Mouse (Mus musculus) spleen, adult 2 months (tissue): Measurements from ENCODE around the gene Hist1h4h. TPM values are rescaled to one million over a fixed set of nuclear protein-coding genes. Genes with fewer than 3 reads are reported as not detected.
A peak's percentile ranks its signal among the peaks of the same experiment; 100 is the strongest.
"Not testable (repeated sequence)": the region's sequence is repeated elsewhere in the genome, so short reads cannot be mapped to it uniquely, and the experiment has no call there.

Experiments
- DNase-seq, 2 experiments: peaks; one replicate each; pipeline versions ENCODE4 v3.0.0 to v3.0.0-alpha.2; 2012 to 2021; ENCODE audit warnings: low spot score in 2 of 2, low read depth in 1 of 2
- H3K27ac ChIP-seq: fragments of 200-500 bp; 2 replicates; pipeline ENCODE4 v1.5.1; 2012; ENCODE audit warnings: low read length, inconsistent platforms; ENCODE audit not compliant: insufficient read depth
- H3K27me3 ChIP-seq: fragments of 200-500 bp; 2 replicates; pipeline ENCODE4 v1.6.1; 2012; ENCODE audit warnings: mild to moderate bottlenecking, moderate library complexity, low read length, inconsistent platforms; ENCODE audit not compliant: control insufficient read depth, insufficient read depth
- H3K36me3 ChIP-seq: fragments of 200-500 bp; 2 replicates; pipeline ENCODE4 v1.6.1; 2012; ENCODE audit warnings: mild to moderate bottlenecking, low read length, inconsistent platforms; ENCODE audit not compliant: control insufficient read depth, insufficient read depth
- H3K4me1 ChIP-seq: fragments of 200-500 bp; 2 replicates; pipeline ENCODE4 v1.6.1; 2011; ENCODE audit warnings: inconsistent platforms; ENCODE audit not compliant: control insufficient read depth, insufficient read depth, insufficient read length
- H3K4me3 ChIP-seq: fragments of 200-500 bp; 2 replicates; pipeline ENCODE4 v1.5.1; 2011; ENCODE audit warnings: mild to moderate bottlenecking, inconsistent platforms; ENCODE audit not compliant: insufficient read depth, insufficient read length; ENCODE audit errors: extremely low read depth
- CTCF ChIP-seq: fragments of 200-500 bp; IDR thresholded peaks from 2 replicates; pipeline ENCODE4 v1.5.1; 2011; ENCODE audit warnings: mild to moderate bottlenecking, inconsistent platforms; ENCODE audit not compliant: insufficient read depth, insufficient read length, insufficient replicate concordance; ENCODE audit errors: extremely low read depth
- POLR2A ChIP-seq: fragments of 200-500 bp; IDR thresholded peaks from 2 replicates; pipeline ENCODE4 v1.6.1; 2011; ENCODE audit warnings: low read depth, low read length, inconsistent platforms
- WGBS: fragments of 180-500 bp; shearing (Covaris S2); methylation state at CpG from one replicate; pipeline ENCODE4 v1.1.7; 2018; 5-methylcytosine and 5-hydroxymethylcytosine counted together
- polyA plus RNA-seq: library from polyadenylated mRNA; depleted of rRNA; stranded (reverse); fragments of >200 nt; gene quantifications from 2 replicates; pipeline ENCODE4 v1.2.3, GENCODE M21; 2012

Hist1h4h gene
- polyA plus RNA-seq, 1 experiment = 26.5 TPM

DNA sequence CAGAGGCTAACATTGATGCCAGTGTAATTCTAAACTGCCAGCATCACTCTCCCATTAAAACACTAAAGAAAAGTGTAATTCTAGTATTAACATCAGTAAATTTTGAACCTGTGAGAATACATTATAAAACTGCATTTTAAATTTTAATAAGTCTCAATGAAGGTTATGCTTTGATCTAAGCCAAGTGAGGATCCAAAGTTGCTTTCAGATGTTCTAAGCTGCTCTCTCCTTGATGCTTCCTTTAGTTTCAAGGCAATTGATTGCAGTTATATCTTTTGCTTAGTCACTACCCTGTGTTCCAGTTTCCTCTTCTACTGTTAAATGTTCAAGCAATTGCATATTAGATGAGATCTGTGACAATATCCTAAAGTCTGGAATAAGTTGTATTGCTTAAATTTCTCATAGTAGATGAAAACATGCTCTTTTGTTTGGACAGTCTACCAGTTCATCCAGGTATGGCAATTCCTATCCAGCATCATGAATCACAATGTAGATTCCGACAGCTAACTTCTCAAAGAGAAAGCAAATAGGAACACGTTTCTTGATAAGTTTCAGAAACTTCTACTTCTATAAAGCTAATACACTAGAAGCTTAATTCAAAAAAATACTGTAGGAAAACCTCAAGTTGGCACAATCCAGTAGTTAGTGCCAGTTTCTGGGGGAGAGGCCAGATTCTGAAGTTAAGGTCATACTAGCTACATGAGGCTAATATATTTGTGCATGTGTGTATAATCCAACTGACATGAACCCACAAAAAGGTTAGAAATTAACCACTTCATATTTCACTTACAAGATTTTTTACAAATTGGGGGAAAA is 41.6 kb downstream of the Hist1h4h start:
- 32% methylated on average over 2 of the region's 2 CpGs for WGBS
- no peak overlapping the region for H3K27ac ChIP-seq
- H3K4me3 ChIP-seq = peak overlapping the region; percentile 30; the same call in 1 of the 2 replicates
- no peak for DNase-seq
- TF ChIP-seq CTCF = no peak
- TF ChIP-seq POLR2A = no peak
- H3K4me1 ChIP-seq = peaks cover 2% of the 10 kb centered on the region; the same call in 1 of the 2 replicates
- no peaks in the 10 kb centered on the region for H3K27me3 ChIP-seq
- H3K36me3 ChIP-seq = no peaks in the 10 kb centered on the region

DNA sequence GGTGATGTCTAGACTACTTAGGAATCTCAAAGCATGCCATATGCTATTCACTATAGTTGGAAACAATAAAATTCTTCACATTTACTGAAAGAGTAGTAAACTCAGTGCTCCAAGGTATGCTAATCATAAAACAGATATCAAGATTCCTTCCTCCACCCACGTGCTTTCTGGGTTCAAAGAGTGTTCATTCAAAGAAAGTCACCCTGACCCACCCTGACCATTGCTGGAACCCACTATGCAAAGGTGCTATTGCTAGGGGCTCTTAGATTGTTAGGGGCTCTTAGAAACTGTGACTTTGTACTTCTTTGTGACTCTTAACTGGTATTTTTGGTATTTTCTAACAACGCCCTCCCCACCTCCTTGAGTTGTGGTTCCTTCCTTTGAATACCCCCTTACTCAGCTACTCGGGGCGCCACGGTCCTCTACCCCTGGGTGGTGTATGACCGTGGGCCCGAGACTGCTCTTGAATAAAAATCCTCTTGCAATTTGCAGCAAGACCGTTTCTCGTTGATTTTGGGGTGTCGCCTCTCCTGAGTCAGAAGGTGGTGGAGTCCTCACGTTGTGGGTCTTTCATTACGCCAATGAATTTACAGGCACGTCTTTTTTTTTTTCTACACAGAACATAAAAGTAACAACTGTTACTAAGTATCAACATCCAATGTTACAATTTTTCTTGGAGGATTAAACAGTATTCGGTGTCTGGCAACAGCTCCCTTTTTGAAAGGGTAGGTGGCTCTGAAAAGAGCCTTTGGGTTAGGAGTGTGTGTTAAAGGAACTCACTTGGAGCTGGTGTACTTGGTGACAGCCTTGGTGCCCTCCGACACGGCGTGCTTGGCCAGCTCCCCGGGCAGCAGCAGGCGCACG is 42.4 kb downstream of the Hist1h4h start:
- not testable (repeated sequence) for H3K27me3 ChIP-seq, H3K36me3 ChIP-seq, H3K4me1 ChIP-seq, DNase-seq
- peak overlapping the region; percentile 95 for H3K27ac ChIP-seq
- 6% methylated on average over 20 of the region's 20 CpGs for WGBS
- peak overlapping the region; percentile 33; the same call in 1 of the 2 replicates for H3K4me3 ChIP-seq

DNA sequence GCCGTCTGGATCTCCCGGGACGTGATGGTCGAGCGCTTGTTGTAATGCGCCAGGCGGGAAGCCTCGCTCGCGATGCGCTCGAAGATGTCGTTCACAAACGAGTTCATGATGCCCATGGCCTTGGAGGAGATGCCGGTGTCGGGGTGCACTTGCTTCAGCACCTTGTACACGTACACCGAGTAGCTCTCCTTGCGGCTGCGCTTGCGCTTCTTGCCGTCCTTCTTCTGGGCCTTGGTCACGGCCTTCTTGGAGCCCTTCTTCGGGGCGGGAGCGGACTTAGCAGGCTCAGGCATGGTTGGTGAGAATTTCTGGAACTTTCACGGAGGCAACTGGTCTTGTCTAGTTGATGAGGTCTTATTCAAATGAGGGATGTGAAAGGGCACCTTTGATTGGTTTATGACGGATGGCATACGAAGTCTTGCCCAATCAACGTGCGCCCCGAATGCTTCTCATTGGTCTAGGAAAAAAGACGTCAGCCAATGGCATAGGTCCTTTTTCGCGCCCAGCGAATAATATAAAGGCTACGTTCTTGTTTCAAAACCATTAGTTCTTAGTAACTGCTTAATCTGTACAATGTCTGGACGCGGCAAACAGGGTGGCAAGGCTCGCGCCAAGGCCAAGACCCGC is 43.2 kb downstream of the Hist1h4h start, which contains the start of the genes Hist1h2bf and Hist1h2ad:
Hist1h2bf (minus strand) TSS at position 299 of the 627 bp plus-strand sequence.
Hist1h2ad (plus strand) TSS at position 484 of the 627 bp plus-strand sequence.
- under 1% methylated on average over 42 of the region's 42 CpGs for WGBS
- peak within 1 kb of the TSS; percentile 95 for H3K27ac ChIP-seq
- DNase-seq = peak; percentile 86 to 97

DNA sequence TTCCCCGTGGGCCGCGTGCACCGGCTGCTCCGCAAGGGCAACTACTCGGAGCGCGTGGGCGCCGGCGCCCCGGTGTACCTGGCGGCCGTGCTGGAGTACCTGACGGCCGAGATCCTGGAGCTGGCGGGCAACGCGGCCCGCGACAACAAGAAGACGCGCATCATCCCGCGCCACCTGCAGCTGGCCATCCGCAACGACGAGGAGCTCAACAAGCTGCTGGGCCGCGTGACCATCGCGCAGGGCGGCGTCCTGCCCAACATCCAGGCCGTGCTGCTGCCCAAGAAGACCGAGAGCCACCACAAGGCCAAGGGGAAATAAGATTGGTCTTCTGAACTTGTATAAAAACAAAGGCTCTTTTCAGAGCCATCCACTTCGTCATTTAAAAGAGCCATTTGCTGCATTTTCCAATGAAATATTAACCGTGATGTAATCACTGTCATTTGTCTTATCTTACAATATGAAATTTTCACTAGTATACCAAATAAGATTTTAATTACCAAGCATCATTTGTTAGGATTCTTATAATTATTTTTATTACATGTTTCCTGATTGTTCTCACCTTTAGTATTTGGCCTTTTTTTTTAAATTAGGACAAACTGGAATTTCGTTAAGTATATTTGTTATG is 43.8 kb downstream of the Hist1h4h start:
- H3K36me3 ChIP-seq, DNase-seq, H3K4me3 ChIP-seq, H3K27me3 ChIP-seq, H3K4me1 ChIP-seq: not testable (repeated sequence)
- under 1% methylated on average over 12 of the region's 39 CpGs for WGBS
- peak overlapping the region; percentile 80 for H3K27ac ChIP-seq

More for the DNA sequence above, 43.2 kb downstream of the Hist1h4h start, which contains the start of the genes Hist1h2bf and Hist1h2ad:
- H3K4me3 ChIP-seq = peak within 1 kb of the TSS; percentile 56
- H3K27me3 ChIP-seq, H3K4me1 ChIP-seq, H3K36me3 ChIP-seq: not testable (repeated sequence)

DNA sequence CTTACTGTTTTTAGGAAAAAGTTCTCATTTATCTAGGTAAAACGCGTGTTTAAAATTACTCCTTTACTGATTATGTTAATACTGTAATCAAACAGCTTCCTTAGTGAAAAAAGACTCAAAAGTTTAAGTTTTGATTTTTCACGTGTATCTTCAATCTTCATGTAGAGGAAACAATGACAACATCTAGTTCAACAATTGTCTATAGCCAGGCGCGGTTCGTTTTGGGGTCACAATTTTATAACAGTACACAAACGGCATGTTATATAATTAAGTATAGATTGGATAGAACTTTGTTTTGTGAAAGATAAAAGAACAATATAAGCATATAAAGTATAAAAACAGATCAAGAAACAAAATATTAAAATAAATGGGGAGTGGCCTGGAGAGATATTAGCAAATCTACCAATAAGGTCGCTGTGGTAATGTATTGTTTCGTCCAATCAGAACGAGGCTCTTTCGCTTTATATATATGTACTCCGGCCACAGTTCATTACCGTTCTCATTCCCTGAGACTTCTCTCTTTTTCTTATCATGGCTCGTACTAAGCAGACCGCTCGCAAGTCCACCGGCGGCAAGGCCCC is 44.5 kb downstream of the Hist1h4h start, which contains the start of gene Hist1h3d:
Hist1h3d (plus strand) TSS at position 493 of the 581 bp plus-strand sequence.
- Histone ChIP-seq H3K36me3 (no peaks in the 10 kb centered on the region), H3K27me3 (no peaks in the 10 kb centered on the region), H3K27ac (peak within 1 kb of the TSS; percentile 83), H3K4me1 (peaks cover 2% of the 10 kb centered on the region; the same call in 1 of the 2 replicates), H3K4me3 (peak within 1 kb of the TSS; percentile 55)
- TF ChIP-seq CTCF = no peak
- TF ChIP-seq POLR2A = peak; percentile 27; the same call in 1 of the 2 replicates
- WGBS = under 1% methylated on average over 18 of the region's 18 CpGs
- DNase-seq = peak; percentile 41 to 79

DNA sequence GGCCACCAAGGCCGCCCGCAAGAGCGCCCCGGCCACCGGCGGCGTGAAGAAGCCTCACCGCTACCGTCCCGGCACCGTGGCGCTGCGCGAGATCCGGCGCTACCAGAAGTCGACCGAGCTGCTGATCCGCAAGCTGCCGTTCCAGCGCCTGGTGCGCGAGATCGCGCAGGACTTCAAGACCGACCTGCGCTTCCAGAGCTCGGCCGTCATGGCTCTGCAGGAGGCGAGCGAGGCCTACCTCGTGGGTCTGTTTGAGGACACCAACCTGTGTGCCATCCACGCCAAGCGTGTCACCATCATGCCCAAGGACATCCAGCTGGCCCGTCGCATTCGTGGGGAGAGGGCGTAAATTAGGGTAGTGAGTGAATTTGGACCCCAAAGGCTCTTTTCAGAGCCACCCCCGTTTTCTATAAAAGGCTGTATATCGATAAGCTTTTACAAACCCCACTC is 45.0 kb downstream of the Hist1h4h start:
- not testable (repeated sequence) for H3K36me3 ChIP-seq, DNase-seq, H3K27me3 ChIP-seq, H3K4me1 ChIP-seq
- TF ChIP-seq POLR2A = peak; percentile 10; the same call in 1 of the 2 replicates
- Histone ChIP-seq H3K4me3 (peak overlapping the region; percentile 55), H3K27ac (peak overlapping the region; percentile 83)
- WGBS = under 1% methylated on average over 18 of the region's 40 CpGs
